Mouse (Mus musculus): Measurements from ENCODE around the gene Cbx4. TPM values are rescaled to one million over a fixed set of nuclear protein-coding genes. Genes with fewer than 3 reads are reported as not detected.
A peak's percentile ranks its signal among the peaks of the same experiment; 100 is the strongest.

Gene Cbx4
- polyA plus RNA-seq, 1 experiment from 2014 or later = 9.7 TPM

DNA sequence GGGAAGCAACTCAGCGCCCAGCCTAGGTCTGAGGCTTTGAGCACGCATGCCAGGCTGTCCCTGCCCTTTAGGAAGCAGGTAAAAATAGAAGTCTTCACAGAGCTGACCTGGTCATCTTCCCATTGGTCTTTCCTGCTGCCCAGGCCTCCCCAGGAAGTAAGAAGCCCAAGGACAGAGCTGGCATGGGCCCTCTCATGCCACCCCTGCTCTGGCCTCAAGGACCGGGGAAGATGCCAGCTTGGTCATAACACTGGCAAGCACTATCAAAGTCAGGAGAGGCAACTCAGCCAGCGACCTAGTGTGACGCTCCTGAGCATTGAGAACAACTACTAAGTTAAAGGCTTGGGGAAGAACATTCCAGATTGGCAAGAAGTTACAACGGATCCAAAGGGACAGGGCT is 38.5 kb upstream of the Cbx4 start:
- Histone ChIP-seq H3K4me1 (ENCODE audit: insufficient read depth, low read depth, low read length) (peaks cover 26% of the 10 kb centered on the region), H3K4me3 (ENCODE audit: low read depth, low read length) (no peak overlapping the region), H3K4me2 (replicated peaks; ENCODE audit: low read depth, low read length) (no peak overlapping the region), H3K9me3 (ENCODE audit: low read length) (no peaks in the 10 kb centered on the region), H3K27me3 (replicated peaks; ENCODE audit: insufficient read depth, low read length) (no peaks in the 10 kb centered on the region), H3K36me3 (ENCODE audit: insufficient read depth, low read length) (no peaks in the 10 kb centered on the region), H3K9ac (replicated peaks; ENCODE audit: low read depth) (no peak overlapping the region), H3K27ac (ENCODE audit: low read length) (no peak overlapping the region)
- DNase-seq (ENCODE audit: low spot score) (no peak), ATAC-seq (no peak)
- WGBS = 88% methylated on average over 6 of the region's 6 CpGs
- TF ChIP-seq EP300 (IDR thresholded peaks at IDR 0.05) (no peak), CTCF (IDR thresholded peaks at IDR 0.05) (no peak)

- ATAC-seq = no peak
- Histone ChIP-seq H3K27me3 (replicated peaks; ENCODE audit: insufficient read depth, low read length) (no peaks in the 10 kb centered on the region), H3K4me3 (ENCODE audit: low read depth, low read length) (no peak overlapping the region), H3K36me3 (ENCODE audit: insufficient read depth, low read length) (no peaks in the 10 kb centered on the region), H3K4me1 (ENCODE audit: insufficient read depth, low read depth, low read length) (peaks cover 25% of the 10 kb centered on the region), H3K27ac (ENCODE audit: low read length) (no peak overlapping the region), H3K9me3 (ENCODE audit: low read length) (no peaks in the 10 kb centered on the region), H3K4me2 (replicated peaks; ENCODE audit: low read depth, low read length) (no peak overlapping the region), H3K9ac (replicated peaks; ENCODE audit: low read depth) (no peak overlapping the region)
- peak; percentile 33 for DNase-seq (ENCODE audit: low spot score)
- TF ChIP-seq CTCF (IDR thresholded peaks at IDR 0.05) = no peak
- TF ChIP-seq EP300 (IDR thresholded peaks at IDR 0.05) = no peak
- WGBS = 50% methylated on average over 5 of the region's 5 CpGs
Observed at GRCm38 (mm10) chr11:119123522-119124319, 37.7 kb upstream of the Cbx4 start.

DNA sequence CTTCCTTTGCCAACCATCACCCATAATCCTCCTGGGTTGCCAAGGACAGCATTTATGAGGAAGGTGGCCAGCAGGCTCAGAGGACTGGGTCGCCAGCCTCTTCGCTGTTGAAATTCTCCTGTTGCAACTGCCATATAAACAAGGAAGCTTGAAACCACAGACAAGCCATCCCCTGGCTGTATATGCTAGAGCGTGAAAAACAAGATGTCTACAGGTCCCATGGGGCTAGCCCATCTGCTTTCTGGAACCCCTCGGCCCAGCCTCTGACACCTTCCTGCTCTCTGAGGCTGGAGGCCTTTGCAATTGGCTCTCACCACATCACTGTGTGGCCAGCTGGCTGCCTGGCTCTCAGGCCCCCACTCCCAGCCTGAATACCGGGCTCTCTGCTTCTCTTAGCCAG is 36.4 kb upstream of the Cbx4 start:
- H3K36me3 ChIP-seq (ENCODE audit: insufficient read depth, low read length) = no peaks in the 10 kb centered on the region
- 81% methylated on average over 5 of the region's 5 CpGs for WGBS
- DNase-seq (ENCODE audit: low spot score) = peak; percentile 18
- peaks cover 18% of the 10 kb centered on the region; the same call in 1 of the 2 replicates for H3K4me1 ChIP-seq (ENCODE audit: insufficient read depth, low read depth, low read length)
- ATAC-seq = no peak
- no peaks in the 10 kb centered on the region for H3K27me3 ChIP-seq (replicated peaks; ENCODE audit: insufficient read depth, low read length)
- no peak overlapping the region for H3K4me3 ChIP-seq (ENCODE audit: low read depth, low read length)
- H3K9me3 ChIP-seq (ENCODE audit: low read length) = no peaks in the 10 kb centered on the region
- H3K27ac ChIP-seq (ENCODE audit: low read length) = no peak overlapping the region
- H3K9ac ChIP-seq (replicated peaks; ENCODE audit: low read depth) = no peak overlapping the region
- no peak for TF ChIP-seq EP300 (IDR thresholded peaks at IDR 0.05)
- no peak overlapping the region for H3K4me2 ChIP-seq (replicated peaks; ENCODE audit: low read depth, low read length)

DNA sequence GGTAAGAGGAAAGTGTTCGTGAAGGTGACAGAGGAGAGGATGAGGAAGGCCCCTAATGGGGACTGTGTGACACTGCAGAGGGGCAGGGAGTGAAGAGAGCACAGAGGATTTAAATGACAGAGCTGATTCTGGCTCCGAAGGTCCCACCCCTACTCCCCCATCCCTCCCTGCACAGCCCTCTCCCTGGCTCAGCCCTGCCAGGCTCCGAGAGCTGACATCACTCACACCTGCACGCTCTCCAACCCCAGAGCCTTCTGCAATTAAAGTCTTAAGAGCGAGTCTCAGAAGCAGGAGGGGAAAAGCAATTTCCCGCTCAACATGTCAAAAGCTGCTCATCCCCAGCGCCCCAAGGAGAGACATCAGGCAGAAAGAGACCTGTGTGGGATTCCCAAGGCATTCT is 32.9 kb upstream of the Cbx4 start:
- TF ChIP-seq CTCF (IDR thresholded peaks at IDR 0.05) = no peak
- no peak for TF ChIP-seq EP300 (IDR thresholded peaks at IDR 0.05)
- no peak overlapping the region for H3K4me2 ChIP-seq (replicated peaks; ENCODE audit: low read depth, low read length)
- H3K9ac ChIP-seq (replicated peaks; ENCODE audit: low read depth) = no peak overlapping the region
- ATAC-seq (no peak), DNase-seq (ENCODE audit: low spot score) (no peak)
- H3K36me3 ChIP-seq (ENCODE audit: insufficient read depth, low read length) = no peaks in the 10 kb centered on the region
- H3K27me3 ChIP-seq (replicated peaks; ENCODE audit: insufficient read depth, low read length) = no peaks in the 10 kb centered on the region
- WGBS = 32% methylated on average over 7 of the region's 7 CpGs
- no peak overlapping the region for H3K4me3 ChIP-seq (ENCODE audit: low read depth, low read length)
- no peaks in the 10 kb centered on the region for H3K9me3 ChIP-seq (ENCODE audit: low read length)
- no peak overlapping the region for H3K27ac ChIP-seq (ENCODE audit: low read length)
- no peaks in the 10 kb centered on the region for H3K4me1 ChIP-seq (ENCODE audit: insufficient read depth, low read depth, low read length)

- Histone ChIP-seq H3K4me1 (ENCODE audit: insufficient read depth, low read depth, low read length) (no peaks in the 10 kb centered on the region), H3K36me3 (ENCODE audit: insufficient read depth, low read length) (no peaks in the 10 kb centered on the region), H3K4me3 (ENCODE audit: low read depth, low read length) (no peak overlapping the region), H3K4me2 (replicated peaks; ENCODE audit: low read depth, low read length) (no peak overlapping the region), H3K27me3 (replicated peaks; ENCODE audit: insufficient read depth, low read length) (no peaks in the 10 kb centered on the region), H3K27ac (ENCODE audit: low read length) (no peak overlapping the region), H3K9ac (replicated peaks; ENCODE audit: low read depth) (no peak overlapping the region), H3K9me3 (ENCODE audit: low read length) (no peaks in the 10 kb centered on the region)
- DNase-seq (ENCODE audit: low spot score) (no peak), ATAC-seq (no peak)
- WGBS = 60% methylated on average over 7 of the region's 7 CpGs
- no peak for TF ChIP-seq EP300 (IDR thresholded peaks at IDR 0.05)
- no peak for TF ChIP-seq CTCF (IDR thresholded peaks at IDR 0.05)
Observed at GRCm38 (mm10) chr11:119117945-119118344, 31.9 kb upstream of the Cbx4 start.

DNA sequence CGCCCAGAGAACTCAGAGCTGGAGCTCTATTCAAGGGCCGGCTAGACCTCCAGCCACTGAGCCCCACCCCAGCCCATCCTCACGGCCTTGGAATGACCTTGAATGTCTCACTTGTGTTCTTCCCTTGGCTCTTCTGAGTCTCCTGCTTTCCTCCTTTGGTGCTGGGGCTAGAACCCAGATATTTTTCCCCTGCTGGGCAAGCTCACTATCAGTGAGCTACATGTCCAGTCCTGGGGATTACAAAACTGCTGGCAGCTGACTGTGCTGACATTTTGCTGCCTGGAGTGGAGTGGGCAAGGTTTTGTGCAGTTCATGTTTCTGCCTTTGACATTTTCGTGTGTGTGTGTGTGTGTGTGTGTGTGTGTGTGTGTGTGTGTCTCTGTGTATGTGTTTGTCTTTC is 31.0 kb upstream of the Cbx4 start:
- Histone ChIP-seq H3K4me1 (ENCODE audit: insufficient read depth, low read depth, low read length) (no peaks in the 10 kb centered on the region), H3K4me3 (ENCODE audit: low read depth, low read length) (no peak overlapping the region), H3K4me2 (replicated peaks; ENCODE audit: low read depth, low read length) (no peak overlapping the region), H3K9ac (replicated peaks; ENCODE audit: low read depth) (no peak overlapping the region), H3K27ac (ENCODE audit: low read length) (no peak overlapping the region), H3K27me3 (replicated peaks; ENCODE audit: insufficient read depth, low read length) (no peaks in the 10 kb centered on the region), H3K9me3 (ENCODE audit: low read length) (no peaks in the 10 kb centered on the region), H3K36me3 (ENCODE audit: insufficient read depth, low read length) (no peaks in the 10 kb centered on the region)
- TF ChIP-seq CTCF (IDR thresholded peaks at IDR 0.05) (no peak), EP300 (IDR thresholded peaks at IDR 0.05) (no peak)
- DNase-seq (ENCODE audit: low spot score) (no peak), ATAC-seq (no peak)
- WGBS = 61% methylated on average over 4 of the region's 4 CpGs

All from lung, postnatal 0 days (tissue).